ENCODE assay signal across 6 mouse cellular contexts in the genomic region with DNA sequence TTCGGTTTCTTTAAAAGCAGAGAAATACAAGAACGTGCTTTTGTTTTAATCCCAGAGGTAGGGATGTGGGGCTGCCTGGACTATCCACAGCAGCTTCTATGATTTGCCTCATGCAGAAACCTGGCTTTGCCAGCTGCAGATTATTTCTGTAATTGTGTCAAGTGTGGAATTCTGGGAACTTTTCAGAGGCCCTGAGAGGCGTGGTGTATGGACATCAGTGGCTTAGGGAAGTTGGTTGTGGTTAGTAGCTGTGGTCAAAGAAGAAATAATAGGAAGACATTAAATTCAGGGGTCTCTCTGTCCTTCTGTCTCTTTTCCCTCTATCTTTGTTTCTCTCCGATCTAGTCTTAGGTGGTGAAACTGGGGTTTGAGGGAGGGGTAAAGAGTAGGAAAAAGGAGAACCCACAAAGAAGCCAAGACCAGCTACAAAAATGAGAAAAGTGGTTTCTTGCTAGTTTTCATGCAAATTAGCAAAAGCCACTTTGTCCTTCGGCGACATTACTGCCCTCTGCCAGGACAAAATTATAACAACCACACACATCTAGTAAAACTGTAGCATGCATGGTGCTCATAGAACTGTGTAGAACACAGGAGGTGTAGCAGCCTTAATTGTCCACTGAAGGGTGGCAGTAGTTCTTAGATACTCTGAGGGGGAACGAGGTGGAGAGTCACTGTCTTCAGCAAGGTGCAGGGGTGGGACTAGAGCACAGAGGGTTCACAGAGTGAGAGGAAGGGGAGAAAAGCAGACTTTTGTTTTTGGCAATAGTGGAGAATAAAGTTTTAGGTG.
"Had no signal": no experiment of that assay in that cellular context is flagged by ENCODE, and none has a peak within 500 bp of the region (broad histone marks: within the 10 kb centered on the region; RNA-seq: fewer than 3 reads in every experiment).

No protein-coding gene starts in this region.

- H3K36me3 ChIP-seq: kidney, embryonic 15.5 days; limb, embryonic 10.5 days; liver, embryonic 12.5 days; lung, embryonic 15.5 days; midbrain, embryonic 15.5 days; neural tube, embryonic 13.5 days had no signal

- ATAC-seq: liver, embryonic 12.5 days; midbrain, embryonic 15.5 days had no signal

- H3K4me1 ChIP-seq: kidney, embryonic 15.5 days; limb, embryonic 10.5 days; lung, embryonic 15.5 days; midbrain, embryonic 15.5 days; neural tube, embryonic 13.5 days had no signal

- H3K4me3 ChIP-seq: kidney, embryonic 15.5 days; limb, embryonic 10.5 days; liver, embryonic 12.5 days; lung, embryonic 15.5 days; midbrain, embryonic 15.5 days; neural tube, embryonic 13.5 days had no signal

- H3K27me3 ChIP-seq: kidney, embryonic 15.5 days; liver, embryonic 12.5 days; lung, embryonic 15.5 days; midbrain, embryonic 15.5 days; neural tube, embryonic 13.5 days had no signal

- H3K9me3 ChIP-seq: limb, embryonic 10.5 days; midbrain, embryonic 15.5 days; neural tube, embryonic 13.5 days had no signal
